Comparison of ENCODE assay signal across 8 mouse cellular contexts in the genomic region with DNA sequence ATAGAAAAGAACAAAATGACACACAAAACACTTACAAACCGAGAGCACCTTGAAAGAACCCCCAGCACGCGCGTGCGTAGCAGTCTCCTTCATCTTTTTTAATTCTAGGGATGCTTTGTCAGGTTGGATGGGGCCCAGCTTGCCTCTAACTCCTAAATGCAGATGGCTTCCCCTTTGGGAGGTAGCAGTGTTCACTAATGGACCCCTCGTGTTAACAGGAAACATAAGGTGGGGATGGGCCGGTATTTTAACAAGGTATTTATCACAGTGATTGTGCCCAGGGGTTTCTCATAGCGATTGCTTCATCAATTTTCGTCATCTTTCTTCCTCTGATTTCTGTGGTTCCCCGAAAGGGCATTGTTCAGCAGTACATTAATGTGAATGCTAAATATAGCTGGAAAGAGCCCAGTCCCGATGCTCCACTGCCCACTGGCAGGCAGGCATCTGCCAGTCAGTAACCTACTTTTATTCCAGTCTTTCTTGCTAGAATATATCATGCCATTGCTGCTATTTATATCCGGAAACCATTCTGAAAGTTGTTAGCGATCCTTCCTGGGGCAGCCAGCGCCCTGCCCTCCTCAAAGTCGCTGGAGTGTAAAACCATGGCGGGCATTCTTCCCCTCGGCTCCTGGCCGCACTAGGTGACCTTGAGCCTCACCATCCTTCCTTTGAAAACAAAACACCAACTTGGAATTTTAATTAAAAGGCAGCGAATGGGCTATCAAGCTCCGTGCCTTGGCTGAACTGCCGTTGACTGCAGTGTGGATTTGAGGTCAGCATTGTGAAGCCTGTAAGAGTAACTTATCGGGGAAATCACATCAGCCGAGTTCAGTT.
DNase-seq lines count a peak whose midpoint lies in the region; ATAC-seq lines count a peak whose summit lies in the region.

No protein-coding gene starts in this region.

- no peak overlapping the region for H3K9ac ChIP-seq in limb, embryonic 13.5 days

- ATAC-seq in limb, embryonic 13.5 days (ENCODE audit: low FRiP score, low read depth): no peak

- peaks cover 33% of the 10 kb centered on the region for H3K4me1 ChIP-seq in limb, embryonic 13.5 days

- H3K4me3 ChIP-seq in limb, embryonic 13.5 days: no peak overlapping the region

- H3K9me3 ChIP-seq in limb, embryonic 13.5 days: 0 out of 2 replicates have a peak, but pooled peaks cover 3% of the 10 kb centered on the region

- no peaks in the 10 kb centered on the region for H3K36me3 ChIP-seq in limb, embryonic 13.5 days

- WGBS in limb, embryonic 13.5 days: 55% methylated on average over 23 of the region's 23 CpGs

- H3K27ac ChIP-seq in limb, embryonic 13.5 days: no peak overlapping the region

- peak overlapping the region; percentile 28 for H3K4me2 ChIP-seq in limb, embryonic 13.5 days (replicated peaks)

- DNase-seq in embryo, embryonic 11 days: peak; percentile 2
- DNase-seq in embryo, embryonic 9.5 days (ENCODE audit: extremely low spot score): no peak
- peak; percentile 46 for DNase-seq in R1 (ENCODE audit: low read depth, low spot score)
- DNase-seq in heart, postnatal 4 days: peak; percentile 8
- no peak for DNase-seq in adrenal gland, postnatal 4 days (ENCODE audit: low spot score in 2 of 2)
- no peak for DNase-seq in adrenal gland, postnatal 10 days
- DNase-seq in gastrocnemius, postnatal 4 days (ENCODE audit: low spot score in 2 of 2): no peak

- H3K27me3 ChIP-seq in limb, embryonic 13.5 days: no peaks in the 10 kb centered on the region

Comparison
In these comparisons a context has a peak if more than half of its experiments do, and no peak if none do; other contexts are left out.
1. DNase-seq: peak in embryo, embryonic 11 days (single experiment), R1 (single experiment) and heart, postnatal 4 days (single experiment); none in embryo, embryonic 9.5 days (single experiment), adrenal gland, postnatal 4 days (0 of 2), adrenal gland, postnatal 10 days (single experiment) and gastrocnemius, postnatal 4 days (0 of 2).